Mouse (Mus musculus): ENCODE data around the gene Gm10053. TPM values are rescaled to one million over a fixed set of nuclear protein-coding genes. Genes with fewer than 3 reads are reported as not detected.
A peak's percentile ranks its signal among the peaks of the same experiment; 100 is the strongest.
"Not testable (repeated sequence)": the region's sequence is repeated elsewhere in the genome, so short reads cannot be mapped to it uniquely, and the experiment has no call there.

Gene Gm10053
- polyA plus RNA-seq (2012; ENCODE audit: insufficient read depth, insufficient read length, missing spikeins), result 3,235 and 3,446 TPM in 2 replicates

DNA sequence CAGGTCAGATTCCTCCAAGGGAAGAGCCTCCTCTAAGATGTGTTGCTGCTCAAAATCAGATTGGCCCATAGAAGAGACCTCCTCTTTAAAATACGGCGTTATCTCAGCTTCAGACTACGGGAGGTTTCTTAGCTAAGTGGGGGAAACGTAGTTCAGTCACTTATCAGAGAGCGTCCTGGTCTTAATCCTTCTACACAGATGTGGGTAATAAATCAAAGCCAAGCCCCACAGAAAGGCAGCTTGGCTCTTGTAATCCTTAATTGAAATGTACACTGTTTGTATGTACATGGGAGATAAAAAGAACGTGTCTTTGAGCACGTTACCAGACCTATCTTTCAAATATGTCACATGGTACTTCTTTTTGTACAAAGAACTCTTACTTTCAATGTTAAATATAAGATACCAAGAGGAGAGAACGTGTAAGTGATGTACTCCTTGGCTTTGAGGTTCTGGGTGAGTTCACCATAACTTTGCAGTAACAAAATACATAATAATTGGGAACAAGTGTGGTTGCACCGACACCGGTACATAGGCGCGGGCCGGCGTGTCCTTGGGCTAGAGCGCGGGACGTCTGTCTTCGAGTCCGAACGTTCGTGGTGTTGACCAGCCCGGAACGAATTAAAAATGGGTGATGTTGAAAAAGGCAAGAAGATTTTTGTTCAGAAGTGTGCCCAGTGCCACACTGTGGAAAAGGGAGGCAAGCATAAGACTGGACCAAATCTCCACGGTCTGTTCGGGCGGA lies at the start of gene Gm10053:
Gm10053 (plus strand) TSS at position 558 of the 742 bp plus-strand sequence.
- not testable (repeated sequence) for H3K27ac ChIP-seq (replicated peaks; ENCODE audit: low read depth, low read length); H3K4me1 ChIP-seq (ENCODE audit: control insufficient read depth, insufficient read depth, insufficient read length, low read length); H3K4me3 ChIP-seq (ENCODE audit: insufficient read depth, low read depth, low read length)

DNA sequence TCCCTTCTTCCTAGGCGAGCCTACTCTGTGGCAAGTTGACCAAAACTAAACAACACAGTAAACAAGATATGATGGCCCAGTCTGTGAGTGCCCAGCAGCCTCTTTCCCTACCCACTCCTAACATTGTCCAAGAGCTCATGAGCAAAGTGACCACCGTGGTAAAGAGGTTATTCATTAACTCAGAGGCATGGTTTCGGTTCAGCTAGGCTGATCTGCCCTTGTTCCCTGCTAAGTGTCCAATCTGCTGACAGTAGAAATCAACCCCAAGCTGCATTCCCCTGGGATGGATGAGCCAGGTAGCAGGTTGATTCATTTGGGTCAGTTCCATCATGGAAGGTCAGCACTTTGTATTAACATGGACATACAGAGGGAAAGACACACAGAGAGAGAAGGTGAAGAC lies 33.4 kb upstream of the Gm10053 start:
- Histone ChIP-seq H3K27ac (replicated peaks; ENCODE audit: low read depth, low read length) (no peak overlapping the region), H3K4me3 (ENCODE audit: insufficient read depth, low read depth, low read length) (no peak overlapping the region), H3K4me1 (ENCODE audit: control insufficient read depth, insufficient read depth, insufficient read length, low read length) (no peaks in the 10 kb centered on the region)

DNA sequence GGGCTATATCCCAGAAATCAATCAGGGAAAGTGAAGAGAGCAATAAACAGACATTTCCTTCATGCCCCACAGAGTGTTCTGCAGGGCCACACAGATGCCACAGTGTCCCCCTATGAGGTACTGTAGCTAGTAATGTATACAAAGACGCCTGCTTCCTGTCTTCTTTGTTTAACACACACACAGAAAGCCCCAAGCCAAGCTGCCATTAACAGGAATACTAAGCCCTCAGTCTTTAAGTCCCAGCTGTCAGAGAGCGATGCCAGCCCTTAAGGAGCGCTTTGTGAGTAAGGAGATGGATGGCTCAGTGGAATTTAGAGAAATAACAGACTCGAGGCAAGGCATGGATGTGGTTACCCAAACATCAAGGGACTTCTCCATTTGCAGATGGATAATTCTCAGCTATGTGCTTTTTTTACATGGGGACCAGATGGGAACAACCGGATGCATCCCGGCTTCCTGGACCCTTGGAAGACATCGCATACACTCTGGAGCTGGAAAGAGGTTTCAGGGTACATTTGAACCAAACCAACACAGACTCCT lies 30.4 kb upstream of the Gm10053 start:
- Histone ChIP-seq H3K27ac (replicated peaks; ENCODE audit: low read depth, low read length) (no peak overlapping the region), H3K4me3 (ENCODE audit: insufficient read depth, low read depth, low read length) (no peak overlapping the region), H3K4me1 (ENCODE audit: control insufficient read depth, insufficient read depth, insufficient read length, low read length) (peaks cover 2% of the 10 kb centered on the region; the same call in 1 of the 2 replicates)

DNA sequence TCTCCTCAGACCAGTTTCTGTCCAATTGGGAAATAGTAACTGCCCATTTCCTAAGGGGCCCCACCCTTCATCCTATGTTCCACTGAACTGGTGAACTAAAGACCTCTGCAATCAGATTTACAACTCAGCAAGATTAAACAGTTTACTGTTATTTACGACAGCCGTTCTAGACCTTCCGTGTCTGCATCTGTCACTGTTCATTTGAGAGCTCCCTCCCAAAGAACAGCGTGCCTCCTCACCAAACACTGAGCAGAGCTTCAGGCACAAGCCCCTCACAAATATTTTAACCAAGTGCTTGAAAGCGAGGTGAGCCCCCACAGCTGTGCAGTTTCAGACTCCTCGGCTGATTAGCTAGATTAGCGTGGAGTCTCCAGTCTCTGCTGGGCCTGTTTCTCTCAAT lies 27.1 kb upstream of the Gm10053 start:
- no peak overlapping the region for H3K27ac ChIP-seq (replicated peaks; ENCODE audit: low read depth, low read length)
- no peak overlapping the region for H3K4me3 ChIP-seq (ENCODE audit: insufficient read depth, low read depth, low read length)
- peaks cover 10% of the 10 kb centered on the region; the same call in 1 of the 2 replicates for H3K4me1 ChIP-seq (ENCODE audit: control insufficient read depth, insufficient read depth, insufficient read length, low read length)

DNA sequence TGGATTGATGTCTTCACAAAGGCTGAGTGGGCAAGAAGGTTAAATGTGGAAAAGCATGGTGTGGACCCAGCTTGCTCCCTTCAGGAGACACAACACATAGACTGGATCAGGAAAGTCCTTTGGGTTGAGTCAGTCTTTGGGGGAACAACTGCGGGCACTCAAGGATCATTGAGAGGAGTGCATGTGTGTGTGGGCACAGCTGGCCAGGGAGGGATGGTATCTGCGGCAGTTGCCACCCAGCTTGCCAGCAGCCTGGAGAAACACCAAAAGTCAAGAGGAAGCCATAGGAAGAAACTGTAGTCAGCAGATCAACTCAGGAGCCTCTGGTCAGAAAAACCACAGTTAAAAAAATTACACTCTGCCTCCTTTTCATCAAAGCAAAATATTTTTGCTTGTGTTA lies 26.6 kb upstream of the Gm10053 start:
- no peak overlapping the region for H3K27ac ChIP-seq (replicated peaks; ENCODE audit: low read depth, low read length)
- peaks cover 10% of the 10 kb centered on the region; the same call in 1 of the 2 replicates for H3K4me1 ChIP-seq (ENCODE audit: control insufficient read depth, insufficient read depth, insufficient read length, low read length)

DNA sequence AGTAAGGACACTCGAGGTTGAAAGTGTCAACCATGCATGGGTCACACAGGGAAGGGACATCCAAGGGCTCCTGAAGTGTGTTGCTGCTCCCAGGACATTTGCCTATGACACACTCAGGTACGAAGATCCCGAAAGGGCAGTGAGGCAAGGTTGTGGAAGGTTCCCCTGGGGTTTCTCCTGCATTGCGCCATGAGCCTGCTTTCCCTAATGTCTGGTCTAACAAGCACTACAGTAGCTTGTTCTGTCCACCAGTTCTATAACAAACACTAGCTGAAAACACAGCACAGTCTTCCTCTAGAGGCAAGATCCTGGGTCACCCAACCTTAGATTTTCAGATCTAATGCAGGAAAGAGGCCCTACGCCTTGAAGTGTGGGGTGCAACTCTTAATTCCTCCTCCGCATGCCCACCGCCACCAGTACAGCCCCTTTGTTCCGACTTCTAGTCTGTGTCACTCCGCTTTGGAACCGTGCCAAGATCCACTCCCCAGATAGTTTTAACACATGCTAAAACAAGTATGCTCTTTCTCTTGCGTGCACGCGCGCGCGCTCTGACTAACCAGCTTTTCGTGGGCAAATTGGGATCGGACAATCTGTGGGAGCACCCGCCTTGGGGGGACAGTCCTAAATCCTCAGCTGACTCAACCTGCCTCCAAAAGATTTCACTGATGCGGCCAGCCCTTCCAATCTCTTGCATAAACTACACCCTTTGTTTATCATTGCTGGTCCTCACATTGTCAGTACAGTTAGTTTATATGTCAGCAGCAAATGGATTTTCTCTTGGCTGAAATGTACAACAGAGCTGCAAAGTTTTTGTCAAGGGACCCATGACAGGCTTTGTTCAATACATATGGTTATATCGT lies 23.8 kb upstream of the Gm10053 start:
- Histone ChIP-seq H3K27ac (replicated peaks; ENCODE audit: low read depth, low read length) (no peak overlapping the region), H3K4me1 (ENCODE audit: control insufficient read depth, insufficient read depth, insufficient read length, low read length) (peaks cover 10% of the 10 kb centered on the region; the same call in 1 of the 2 replicates), H3K4me3 (ENCODE audit: insufficient read depth, low read depth, low read length) (peak overlapping the region; percentile 31)

More for the DNA sequence above, 26.6 kb upstream of the Gm10053 start:
- no peak overlapping the region for H3K4me3 ChIP-seq (ENCODE audit: insufficient read depth, low read depth, low read length)

DNA sequence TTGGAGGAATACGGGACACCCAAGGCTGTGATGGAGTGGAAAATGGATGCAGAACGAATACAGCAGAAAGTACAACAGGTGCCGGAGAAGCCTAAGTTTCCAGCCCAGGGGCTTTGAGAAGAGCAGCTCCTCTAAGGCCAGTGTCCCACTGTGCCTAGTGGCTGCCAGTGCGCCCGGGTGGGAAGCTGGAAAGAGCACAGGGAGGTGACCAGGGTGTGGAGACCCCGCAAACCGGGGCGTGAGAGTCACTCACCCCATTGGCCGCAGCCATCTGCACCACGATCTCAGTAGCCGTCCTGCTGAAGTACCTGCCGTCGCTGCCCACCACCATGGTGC lies 14.2 kb upstream of the Gm10053 start:
- H3K4me3 ChIP-seq (ENCODE audit: insufficient read depth, low read depth, low read length), result peak overlapping the region; percentile 61
- H3K4me1 ChIP-seq (ENCODE audit: control insufficient read depth, insufficient read depth, insufficient read length, low read length), result peaks cover 2% of the 10 kb centered on the region; the same call in 1 of the 2 replicates
- no peak overlapping the region for H3K27ac ChIP-seq (replicated peaks; ENCODE audit: low read depth, low read length)

DNA sequence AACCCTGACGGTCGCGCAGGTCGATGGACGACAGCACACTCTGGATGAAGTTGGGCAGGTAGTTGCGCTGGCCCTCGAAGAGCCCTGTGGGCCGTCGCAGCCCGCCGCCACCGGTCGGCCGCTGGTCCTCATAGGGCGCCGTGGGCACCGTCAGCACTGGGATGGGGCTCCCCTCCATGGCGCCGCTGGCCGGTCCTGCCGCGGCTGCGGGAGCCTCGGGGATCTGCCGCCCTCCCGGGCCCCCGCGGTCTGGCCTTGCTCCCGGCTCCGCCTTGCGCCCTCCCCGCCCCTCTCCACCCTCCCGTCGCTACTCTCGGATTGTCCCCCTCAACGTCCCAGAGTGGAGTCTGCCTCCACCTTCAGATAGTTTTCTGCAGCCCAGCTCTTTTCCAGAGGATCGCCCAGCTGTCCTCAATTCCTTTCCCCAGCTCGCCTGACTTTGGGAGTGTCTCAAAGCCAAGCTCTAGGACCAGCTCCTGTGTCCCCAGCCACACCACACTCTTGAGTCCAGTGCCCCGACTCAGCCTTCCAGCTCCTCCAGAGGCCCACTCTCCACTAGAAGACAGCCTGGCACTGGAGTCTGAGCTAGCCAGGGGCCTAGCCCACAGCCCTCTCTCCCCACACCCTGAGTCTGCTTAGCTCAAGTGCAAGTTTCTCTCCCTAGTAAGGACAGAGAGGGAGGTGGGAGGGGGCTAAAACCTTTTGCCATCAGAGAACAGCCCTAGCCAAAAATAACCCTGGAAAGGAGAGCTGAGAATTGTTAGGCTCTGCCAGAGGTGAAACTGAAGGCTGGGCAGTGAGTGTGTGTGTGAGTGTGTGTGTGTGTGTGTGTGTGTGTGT lies 13.7 kb upstream of the Gm10053 start, which contains the start of gene Pgm5:
Pgm5 (minus strand) TSS at position 244 of the 840 bp plus-strand sequence.
- Histone ChIP-seq H3K4me3 (ENCODE audit: insufficient read depth, low read depth, low read length) (peak within 1 kb of the TSS; percentile 61), H3K27ac (replicated peaks; ENCODE audit: low read depth, low read length) (no peak within 1 kb of the TSS)

DNA sequence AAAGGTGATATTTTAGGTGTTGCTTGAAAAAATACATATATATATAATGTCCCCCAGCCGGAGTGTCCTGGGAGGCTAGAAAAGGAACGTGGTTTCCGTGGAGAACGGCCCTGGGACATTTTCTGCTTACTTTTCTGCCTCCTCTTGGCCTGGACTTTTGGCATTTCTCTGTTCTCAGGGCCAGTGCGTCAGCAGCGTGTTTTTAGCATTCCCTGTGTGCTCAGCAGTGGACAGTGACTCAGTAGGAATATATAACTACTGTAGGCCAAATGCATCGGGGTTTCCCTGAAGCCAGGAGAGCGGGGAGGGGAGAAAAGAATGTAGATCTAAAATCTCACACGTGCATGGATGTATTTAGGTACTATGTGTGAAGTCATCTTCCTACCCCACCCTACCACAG lies 10.1 kb upstream of the Gm10053 start:
- H3K4me3 ChIP-seq (ENCODE audit: insufficient read depth, low read depth, low read length), result no peak overlapping the region
- peaks cover 2% of the 10 kb centered on the region; the same call in 1 of the 2 replicates for H3K4me1 ChIP-seq (ENCODE audit: control insufficient read depth, insufficient read depth, insufficient read length, low read length)
- H3K27ac ChIP-seq (replicated peaks; ENCODE audit: low read depth, low read length), result no peak overlapping the region

More for the DNA sequence above, 13.7 kb upstream of the Gm10053 start, which contains the start of gene Pgm5:
- peaks cover 2% of the 10 kb centered on the region; the same call in 1 of the 2 replicates for H3K4me1 ChIP-seq (ENCODE audit: control insufficient read depth, insufficient read depth, insufficient read length, low read length)

DNA sequence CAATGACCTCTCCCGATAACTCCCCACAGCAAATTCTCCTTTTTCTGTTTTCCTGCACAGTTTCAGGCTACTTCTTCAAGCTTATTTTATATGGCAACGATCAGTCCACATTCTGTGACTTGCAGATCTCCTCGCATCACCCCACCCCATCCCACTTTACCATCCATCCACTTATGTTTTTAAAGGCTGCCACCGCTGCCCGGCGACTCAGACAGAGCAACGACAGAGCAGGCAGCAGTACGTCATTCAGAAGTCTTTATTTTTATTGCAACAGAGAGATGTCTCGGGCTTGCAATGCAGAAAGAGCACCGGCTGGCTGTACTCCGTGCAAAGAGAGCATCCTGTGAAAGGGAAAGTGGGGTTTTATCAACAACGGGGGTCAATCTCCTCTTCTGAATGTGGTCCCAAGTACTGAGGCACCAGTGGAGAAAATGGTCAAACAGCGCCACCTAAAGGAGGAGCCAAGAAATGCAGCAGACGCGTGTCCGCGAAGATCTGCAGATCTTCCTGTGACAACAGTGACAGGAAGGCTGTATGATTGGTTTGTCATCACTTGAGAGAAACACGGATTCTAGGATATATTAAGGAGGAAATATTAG lies 4.3 kb upstream of the Gm10053 start:
- Histone ChIP-seq H3K4me1 (ENCODE audit: control insufficient read depth, insufficient read depth, insufficient read length, low read length) (no peaks in the 10 kb centered on the region), H3K27ac (replicated peaks; ENCODE audit: low read depth, low read length) (no peak overlapping the region), H3K4me3 (ENCODE audit: insufficient read depth, low read depth, low read length) (no peak overlapping the region)

DNA sequence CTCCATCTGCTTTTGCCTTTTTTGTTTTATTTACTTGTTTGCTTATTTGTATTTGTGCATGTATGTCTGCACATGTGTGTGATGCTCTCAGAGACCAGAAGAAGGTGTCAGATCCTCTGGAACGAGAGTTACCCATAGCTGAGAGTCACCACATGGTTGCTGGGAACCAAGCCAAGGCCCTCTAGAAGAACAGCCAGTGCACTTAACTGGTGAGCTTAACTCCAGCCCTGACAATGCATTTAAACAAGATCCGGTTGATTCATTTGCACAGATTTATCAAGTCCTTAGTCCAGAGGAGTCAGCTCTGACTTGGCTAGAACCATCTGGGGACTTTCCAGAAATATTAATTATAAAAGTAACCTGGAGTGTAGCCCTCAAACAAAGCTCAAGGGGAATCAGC lies 1.6 kb upstream of the Gm10053 start:
- Histone ChIP-seq H3K4me1 (ENCODE audit: control insufficient read depth, insufficient read depth, insufficient read length, low read length) (no peaks in the 10 kb centered on the region), H3K4me3 (ENCODE audit: insufficient read depth, low read depth, low read length) (no peak overlapping the region), H3K27ac (replicated peaks; ENCODE audit: low read depth, low read length) (no peak overlapping the region)

DNA sequence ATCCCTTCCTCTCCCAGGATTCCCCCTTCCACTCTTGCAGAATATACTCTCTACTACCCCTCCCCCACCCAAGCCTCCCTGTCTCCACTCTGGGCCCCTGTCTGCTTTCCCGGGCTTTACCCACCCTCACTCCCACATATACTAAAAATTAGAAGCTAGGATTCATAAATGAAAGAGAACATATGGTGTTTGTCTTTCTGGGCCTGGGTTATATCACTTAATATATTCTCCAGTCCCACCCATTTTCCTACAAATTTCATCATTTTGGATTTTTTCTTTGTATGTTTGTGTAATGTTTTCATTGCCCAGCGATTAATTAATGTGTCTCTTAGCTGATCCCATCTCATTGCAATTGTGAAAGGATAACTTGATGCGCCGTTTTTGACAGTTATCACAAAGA lies 5.8 kb downstream of the Gm10053 start:
- Histone ChIP-seq H3K4me1 (ENCODE audit: control insufficient read depth, insufficient read depth, insufficient read length, low read length) (no peaks in the 10 kb centered on the region), H3K27ac (replicated peaks; ENCODE audit: low read depth, low read length) (no peak overlapping the region), H3K4me3 (ENCODE audit: insufficient read depth, low read depth, low read length) (no peak overlapping the region)

DNA sequence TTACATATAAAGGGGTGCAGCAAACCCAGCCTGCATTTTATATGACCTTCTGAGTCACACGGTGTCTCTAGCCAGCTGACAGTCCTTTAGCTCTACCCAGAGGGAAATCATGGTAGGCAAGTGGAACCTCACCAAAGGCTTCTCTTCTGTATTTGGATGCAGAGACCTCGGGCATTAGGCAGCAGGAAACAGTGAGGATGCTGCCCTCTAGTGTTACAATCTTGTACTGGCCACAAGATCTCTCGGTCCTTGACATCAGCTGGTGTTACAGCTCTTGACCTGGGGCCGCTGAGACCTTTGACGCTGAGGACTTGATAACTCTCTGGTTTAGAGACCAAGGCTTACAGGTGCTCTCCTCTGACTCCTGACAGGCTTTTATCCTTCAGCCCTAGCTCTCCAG lies 10.0 kb downstream of the Gm10053 start:
- Histone ChIP-seq H3K4me3 (ENCODE audit: insufficient read depth, low read depth, low read length) (no peak overlapping the region), H3K4me1 (ENCODE audit: control insufficient read depth, insufficient read depth, insufficient read length, low read length) (no peaks in the 10 kb centered on the region), H3K27ac (replicated peaks; ENCODE audit: low read depth, low read length) (no peak overlapping the region)

DNA sequence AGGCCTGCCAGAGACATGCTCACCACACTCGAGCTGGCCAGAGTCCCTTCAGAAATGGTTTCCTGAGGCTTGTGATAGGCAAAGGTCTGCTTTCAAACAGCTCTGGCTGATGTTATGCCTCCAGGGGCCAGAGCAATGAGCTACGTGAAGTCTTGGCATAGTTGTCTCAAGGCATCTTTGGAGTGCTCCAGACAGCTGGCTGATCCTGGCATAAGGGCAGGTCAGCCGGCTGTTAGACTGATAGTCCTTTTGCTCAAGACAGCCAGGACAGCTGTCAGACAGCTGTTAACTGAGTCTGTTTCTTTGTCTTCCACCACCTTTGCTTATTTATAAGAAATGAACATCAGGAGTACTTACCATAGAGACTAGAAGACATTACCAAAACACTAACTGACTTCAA lies 11.4 kb downstream of the Gm10053 start:
- Histone ChIP-seq H3K4me1 (ENCODE audit: control insufficient read depth, insufficient read depth, insufficient read length, low read length) (no peaks in the 10 kb centered on the region), H3K4me3 (ENCODE audit: insufficient read depth, low read depth, low read length) (no peak overlapping the region), H3K27ac (replicated peaks; ENCODE audit: low read depth, low read length) (no peak overlapping the region)
